Mouse (Mus musculus): ENCODE results near the gene Smox.

DNA sequence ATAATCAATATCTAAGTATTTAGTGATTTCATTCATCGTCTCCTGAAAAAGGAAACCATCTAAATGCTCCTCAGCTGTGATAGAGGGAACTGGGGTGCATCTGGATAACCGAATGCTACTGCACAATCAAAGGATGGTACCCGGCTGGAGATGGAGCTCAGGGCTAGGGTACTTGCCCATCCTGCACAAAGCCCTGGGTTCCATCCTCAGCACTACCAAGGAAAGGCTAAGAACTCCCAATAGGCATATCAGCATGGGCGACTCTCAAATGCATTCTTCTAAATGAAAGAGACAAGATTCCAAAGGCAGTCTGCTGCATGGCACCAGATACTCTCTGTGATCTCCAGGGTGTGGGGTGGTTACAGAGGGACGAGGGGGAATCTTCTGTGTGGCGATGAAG, 13.4 kb upstream of the Smox start:
- TF ChIP-seq CTCF (IDR thresholded peaks at IDR 0.05; ENCODE audit: low read depth): no peak
- TF ChIP-seq EP300 (IDR thresholded peaks at IDR 0.05; ENCODE audit: low read depth): no peak

All from liver, embryonic 14.5 days (tissue).